Mouse (Mus musculus) liver, postnatal 0 days (tissue): Measurements from ENCODE around the gene Myoz1. TPM values are rescaled to one million over a fixed set of nuclear protein-coding genes. Genes with fewer than 3 reads are reported as not detected.

Experiments used
- ATAC-seq: fragments of 200-750 bp; cut with Nextera tagmentation; 2 replicates; pipeline ENCODE4 v1.8.0; 2017; ENCODE audit warnings: mild to moderate bottlenecking, moderate library complexity
- DNase-seq: peaks from one replicate; pipeline ENCODE4 v3.0.0-alpha.2; 2016
- H3K27ac ChIP-seq: fragments of 300-500 bp; sonication (generic); 2 replicates; pipeline ENCODE4 v1.5.1; 2014; ENCODE audit warnings: antibody characterized with exemption, moderate library complexity, mild to moderate bottlenecking, low read depth
- H3K27me3 ChIP-seq: fragments of 300-500 bp; sonication (generic); 2 replicates; pipeline ENCODE4 v1.6.1; 2014; ENCODE audit warnings: low read length, control low read depth, mixed read lengths; ENCODE audit not compliant: insufficient read depth
- H3K36me3 ChIP-seq: fragments of 300-500 bp; sonication (generic); replicated peaks from 2 replicates; pipeline ENCODE4 v1.6.1; 2014; ENCODE audit warnings: mild to moderate bottlenecking, control low read depth, low read length, moderate library complexity, mixed read lengths; ENCODE audit not compliant: insufficient read depth
- H3K4me1 ChIP-seq: fragments of 300-500 bp; sonication (generic); 2 replicates; pipeline ENCODE4 v1.6.1; 2014; ENCODE audit warnings: antibody characterized with exemption, mild to moderate bottlenecking, control low read depth; ENCODE audit not compliant: insufficient read depth
- H3K4me2 ChIP-seq: fragments of 300-500 bp; sonication (generic); 2 replicates; pipeline ENCODE4 v1.6.1; 2014; ENCODE audit warnings: low read depth, mild to moderate bottlenecking, low read length, moderate library complexity, mixed read lengths
- H3K4me3 ChIP-seq: fragments of 300-500 bp; sonication (generic); 2 replicates; pipeline ENCODE4 v1.5.1; 2014; ENCODE audit warnings: low read depth, low read length
- H3K9ac ChIP-seq: fragments of 300-500 bp; sonication (generic); replicated peaks from 2 replicates; pipeline ENCODE4 v1.6.1; 2014; ENCODE audit warnings: mild to moderate bottlenecking, moderate library complexity
- H3K9me3 ChIP-seq: fragments of 300-500 bp; sonication (generic); 2 replicates; pipeline ENCODE4 v1.6.1; 2016; ENCODE audit warnings: mild to moderate bottlenecking, control low read depth, low read length, mixed read lengths
- CTCF ChIP-seq: sonication (generic); IDR thresholded peaks from 2 replicates; pipeline ENCODE4 v1.5.1; 2016; ENCODE audit warnings: antibody characterized with exemption, low read depth
- EP300 ChIP-seq: IDR thresholded peaks from 2 replicates; pipeline ENCODE4 v1.6.1; 2016; ENCODE audit warnings: antibody characterized with exemption, low read depth, mild to moderate bottlenecking
- WGBS: fragments of 180-500 bp; shearing (Covaris S2); extraction: QIAGEN DNeasy Blood & Tissue Kit; methylation state at CpG from one replicate; pipeline ENCODE4 v1.1.7; 2014; ENCODE audit not compliant: insufficient replicate concordance; 5-methylcytosine and 5-hydroxymethylcytosine counted together
- polyA plus RNA-seq: library from polyadenylated mRNA; unstranded; fragments of >200 nt; fragmentation: Nextera tagmentation; extraction: Ambion mirVana; gene quantifications from 2 replicates; pipeline ENCODE4 v1.2.1, GENCODE M21; 2015

Gene Myoz1
- polyA plus RNA-seq, 1 experiment from 2014 or later, result 0.41 TPM

- no peak for DNase-seq
Observed at GRCm38 (mm10) chr14:20658326-20658725, 2.0 kb upstream of the Myoz1 start.

GRCm38 (mm10) chr14:20655731-20656130 lies 609 bp downstream of the Myoz1 start:
- ATAC-seq (no peak), DNase-seq (no peak)
- Histone ChIP-seq H3K9ac (no peak overlapping the region), H3K4me2 (no peak overlapping the region), H3K36me3 (no peaks in the 10 kb centered on the region), H3K4me3 (no peak overlapping the region), H3K27me3 (no peaks in the 10 kb centered on the region), H3K27ac (peak overlapping the region; percentile 60), H3K4me1 (peaks cover 11% of the 10 kb centered on the region; the same call in 1 of the 2 replicates), H3K9me3 (no peaks in the 10 kb centered on the region)
- 70% methylated on average over 9 of the region's 9 CpGs for WGBS
- TF ChIP-seq CTCF, result no peak
- no peak for TF ChIP-seq EP300

More at GRCm38 (mm10) chr14:20658326-20658725, 2.0 kb upstream of the Myoz1 start:
- H3K4me3 ChIP-seq, result no peak overlapping the region
- H3K27me3 ChIP-seq, result peaks cover 23% of the 10 kb centered on the region
- H3K9ac ChIP-seq, result no peak overlapping the region
- no peak for TF ChIP-seq EP300
- peak; percentile 84 for TF ChIP-seq CTCF
- no peaks in the 10 kb centered on the region for H3K9me3 ChIP-seq
- ATAC-seq, result no peak
- H3K4me1 ChIP-seq, result peaks cover 15% of the 10 kb centered on the region
- no peak overlapping the region for H3K4me2 ChIP-seq
- no peaks in the 10 kb centered on the region for H3K36me3 ChIP-seq
- no peak overlapping the region for H3K27ac ChIP-seq

DNA sequence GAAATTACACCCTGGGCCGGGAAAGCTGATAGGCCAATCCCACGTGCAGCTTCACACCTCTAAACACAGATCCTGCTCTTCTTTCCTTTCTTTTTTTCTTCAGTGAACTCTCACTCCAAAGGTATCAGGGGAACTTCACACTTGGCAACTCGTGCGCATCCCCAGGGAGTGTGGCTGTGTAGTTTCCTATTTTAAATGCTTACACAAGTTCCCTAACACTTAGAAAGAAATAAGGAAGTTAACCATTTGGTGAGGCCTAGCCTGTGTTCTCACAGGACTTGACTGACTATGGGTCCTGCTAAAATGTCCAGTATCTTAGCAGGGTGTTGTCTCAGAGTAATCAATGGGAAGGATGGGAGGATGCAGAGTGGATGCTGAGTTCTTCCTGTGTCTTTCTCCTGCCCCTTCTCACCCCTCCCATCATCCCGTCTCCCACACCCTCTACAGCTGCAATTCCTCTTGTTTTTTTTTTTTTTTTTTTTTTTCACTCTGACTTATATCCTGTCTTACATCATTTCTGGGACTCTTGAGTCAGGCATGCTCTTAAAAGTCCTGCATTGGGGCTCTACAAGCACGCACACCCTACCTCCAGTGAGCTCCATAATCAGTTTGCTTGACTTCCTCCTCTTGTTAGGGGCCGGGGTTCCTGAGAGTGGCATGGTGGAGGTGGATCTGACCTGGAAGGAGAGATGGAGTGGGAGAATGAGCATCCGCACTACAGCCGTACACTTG lies 1.5 kb downstream of the Myoz1 start:
- peak; percentile 38; the same call in 1 of the 2 replicates for ATAC-seq
- Histone ChIP-seq H3K4me2 (no peak overlapping the region), H3K36me3 (no peaks in the 10 kb centered on the region), H3K9me3 (no peaks in the 10 kb centered on the region), H3K27me3 (no peaks in the 10 kb centered on the region), H3K27ac (peak overlapping the region; percentile 60), H3K4me1 (peaks cover 6% of the 10 kb centered on the region; the same call in 1 of the 2 replicates), H3K9ac (no peak overlapping the region), H3K4me3 (no peak overlapping the region)
- WGBS, result 63% methylated on average over 9 of the region's 9 CpGs
- DNase-seq, result no peak
- TF ChIP-seq EP300, result no peak
- TF ChIP-seq CTCF, result no peak

- WGBS, result 57% methylated on average over 4 of the region's 4 CpGs
Observed at GRCm38 (mm10) chr14:20651722-20652256, 4.6 kb downstream of the Myoz1 start.

DNA sequence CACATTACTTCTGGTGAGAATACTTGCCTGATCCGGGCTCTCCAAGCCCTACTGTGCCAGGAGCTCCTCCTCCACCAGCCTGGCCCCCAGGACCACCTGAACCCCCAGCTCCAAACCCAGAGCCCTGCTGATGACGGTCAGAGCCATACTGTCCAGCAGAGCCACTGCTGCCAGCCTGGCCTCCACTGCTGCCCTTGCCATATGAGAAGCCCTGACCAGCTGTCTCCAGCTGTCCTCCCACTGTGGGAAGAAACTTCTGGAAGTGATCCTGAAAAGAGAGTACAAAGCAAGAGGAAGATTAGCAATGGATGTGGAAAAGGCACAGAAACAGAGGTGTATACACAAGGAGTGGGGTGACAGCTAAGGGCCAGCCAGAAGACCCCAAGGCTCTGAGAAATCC lies 5.3 kb downstream of the Myoz1 start:
- Histone ChIP-seq H3K4me2 (no peak overlapping the region), H3K27ac (no peak overlapping the region), H3K9me3 (no peaks in the 10 kb centered on the region), H3K9ac (no peak overlapping the region), H3K4me3 (no peak overlapping the region), H3K4me1 (peaks cover 6% of the 10 kb centered on the region; the same call in 1 of the 2 replicates), H3K27me3 (no peaks in the 10 kb centered on the region), H3K36me3 (no peaks in the 10 kb centered on the region)
- 69% methylated on average over 2 of the region's 2 CpGs for WGBS
- TF ChIP-seq CTCF (no peak), EP300 (no peak)
- ATAC-seq, result no peak
- no peak for DNase-seq

More at GRCm38 (mm10) chr14:20651722-20652256, 4.6 kb downstream of the Myoz1 start:
- Histone ChIP-seq H3K27ac (no peak overlapping the region), H3K9me3 (no peaks in the 10 kb centered on the region), H3K27me3 (no peaks in the 10 kb centered on the region), H3K36me3 (no peaks in the 10 kb centered on the region), H3K4me3 (no peak overlapping the region), H3K9ac (no peak overlapping the region), H3K4me2 (no peak overlapping the region), H3K4me1 (peaks cover 6% of the 10 kb centered on the region; the same call in 1 of the 2 replicates)
- DNase-seq (no peak), ATAC-seq (no peak)
- no peak for TF ChIP-seq CTCF
- no peak for TF ChIP-seq EP300

DNA sequence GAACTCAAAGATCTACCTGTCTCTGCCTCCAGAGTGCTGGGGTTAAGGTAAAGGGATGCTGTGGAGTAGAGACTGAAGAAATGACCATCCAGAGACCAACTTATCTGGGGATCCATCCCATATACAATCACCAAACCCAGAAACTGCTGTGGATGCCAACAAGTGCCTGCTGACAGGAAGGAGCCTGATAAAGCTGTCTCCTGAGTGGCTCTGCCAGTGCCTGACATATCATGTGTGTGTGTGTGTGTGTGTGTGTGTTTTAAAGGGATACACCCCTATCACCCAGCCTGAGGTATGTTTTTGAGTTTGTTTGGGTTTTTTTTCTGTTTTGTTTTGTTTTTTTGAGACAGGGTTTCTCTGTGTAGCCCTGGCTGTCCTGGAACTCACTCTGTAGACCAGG lies 10.0 kb downstream of the Myoz1 start:
- no peak for DNase-seq
- Histone ChIP-seq H3K27me3 (no peaks in the 10 kb centered on the region), H3K4me1 (peaks cover 5% of the 10 kb centered on the region), H3K4me2 (no peak overlapping the region), H3K9ac (no peak overlapping the region), H3K36me3 (no peaks in the 10 kb centered on the region), H3K27ac (no peak overlapping the region), H3K4me3 (no peak overlapping the region), H3K9me3 (no peaks in the 10 kb centered on the region)
- TF ChIP-seq CTCF (no peak), EP300 (no peak)
- peak; percentile 54; the same call in 1 of the 2 replicates for ATAC-seq
